Mouse (Mus musculus): Measurements from ENCODE around the gene Serbp1. TPM values are rescaled to one million over a fixed set of nuclear protein-coding genes. Genes with fewer than 3 reads are reported as not detected.

Serbp1 gene
- total and polyA plus RNA-seq, 3 experiments = 1,043 to 1,809 (median 1,049) TPM

- no peak for TF ChIP-seq RCOR1 (IDR thresholded peaks at IDR 0.05; ENCODE audit: low read depth, low read length)
- no peak for TF ChIP-seq ZMIZ1 (IDR thresholded peaks at IDR 0.05; ENCODE audit: low read depth, low read length)
- no peak for TF ChIP-seq NRF1 (IDR thresholded peaks at IDR 0.05; ENCODE audit: insufficient read depth, low read depth, low read length, poor library complexity, severe bottlenecking)
- no peak for TF ChIP-seq BHLHE40 (IDR thresholded peaks at IDR 0.05; ENCODE audit: borderline replicate concordance, low read depth, low read length)
- no peak for TF ChIP-seq POLR2AphosphoS2 (IDR thresholded peaks at IDR 0.05; ENCODE audit: low read length)
- no peak for TF ChIP-seq UBTF (IDR thresholded peaks at IDR 0.05; ENCODE audit: borderline replicate concordance, insufficient read depth, low read depth, low read length)
- no peak for TF ChIP-seq ZKSCAN1 (IDR thresholded peaks at IDR 0.05; ENCODE audit: low read depth, low read length)
- no peak for TF ChIP-seq CHD1 (IDR thresholded peaks at IDR 0.05; ENCODE audit: low read depth, low read length)
- no peak for TF ChIP-seq ELF1 (IDR thresholded peaks at IDR 0.05; ENCODE audit: low read depth, low read length)
- TF ChIP-seq GABPA (IDR thresholded peaks at IDR 0.05; ENCODE audit: low read depth, low read length) = no peak
- TF ChIP-seq ZNF384 (IDR thresholded peaks at IDR 0.05; ENCODE audit: low read depth, low read length) = no peak
- no peak for TF ChIP-seq USF2 (IDR thresholded peaks at IDR 0.05; ENCODE audit: borderline replicate concordance in 1 of 2, insufficient read depth in 1 of 2, low read depth in 1 of 2, low read length in 2 of 2)
- TF ChIP-seq E2F4 (IDR thresholded peaks at IDR 0.05; ENCODE audit: borderline replicate concordance, low read depth, low read length) = no peak
- H3K9ac ChIP-seq (ENCODE audit: control insufficient read depth, low read depth, low read length, poor library complexity, severe bottlenecking) = no peak overlapping the region
- H3K4me3 ChIP-seq (ENCODE audit: control insufficient read depth in 1 of 2, insufficient read depth in 1 of 2, low read depth in 2 of 2, low read length in 2 of 2) = no peak overlapping the region
- H3K27ac ChIP-seq (ENCODE audit: control insufficient read depth, low read depth, low read length) = no peak overlapping the region
- DNase-seq (ENCODE audit: low read depth, low spot score) = no peak
- H3K36me3 ChIP-seq (ENCODE audit: control insufficient read depth in 1 of 2, insufficient read depth in 2 of 2, low read length in 2 of 2) = no peaks in the 10 kb centered on the region
- no peaks in the 10 kb centered on the region for H3K79me2 ChIP-seq (ENCODE audit: control insufficient read depth, insufficient read depth, low read length, poor library complexity)
- H3K4me1 ChIP-seq (ENCODE audit: control insufficient read depth in 1 of 2, insufficient read depth in 2 of 2, low read length in 2 of 2) = no peaks in the 10 kb centered on the region
- peaks cover 1 to 4% of the 10 kb centered on the region in 2 experiments; a peak in 3 of 4 replicates for H3K27me3 ChIP-seq (ENCODE audit: control insufficient read depth in 1 of 2, insufficient read depth in 2 of 2, low read length in 2 of 2)
- no peaks in the 10 kb centered on the region for H3K9me3 ChIP-seq (replicated peaks; ENCODE audit: insufficient read depth, low read length)
These were observed 2.3 kb upstream of the Serbp1 start for GRCm38 (mm10) chr6:67235649-67236048.

GRCm38 (mm10) chr6:67236491-67237234 lies 1.3 kb upstream of the Serbp1 start:
- Histone ChIP-seq H3K9ac (ENCODE audit: control insufficient read depth, low read depth, low read length, poor library complexity, severe bottlenecking) (no peak overlapping the region), H3K36me3 (ENCODE audit: control insufficient read depth in 1 of 2, insufficient read depth in 2 of 2, low read length in 2 of 2) (no peaks in the 10 kb centered on the region)
- no peak for TF ChIP-seq ZNF384 (IDR thresholded peaks at IDR 0.05; ENCODE audit: low read depth, low read length)
- no peak for TF ChIP-seq CHD1 (IDR thresholded peaks at IDR 0.05; ENCODE audit: low read depth, low read length)
- TF ChIP-seq SIN3A (IDR thresholded peaks at IDR 0.05; ENCODE audit: low read length) = no peak
- TF ChIP-seq GABPA (IDR thresholded peaks at IDR 0.05; ENCODE audit: low read depth, low read length) = no peak
- no peak for TF ChIP-seq ETS1 (IDR thresholded peaks at IDR 0.05; ENCODE audit: low read depth, low read length)
- TF ChIP-seq TAL1 (IDR thresholded peaks at IDR 0.05; ENCODE audit: low read length) = no peak
- no peak for TF ChIP-seq TBP (IDR thresholded peaks at IDR 0.05; ENCODE audit: low read depth, low read length)
- no peak for TF ChIP-seq MYB (IDR thresholded peaks at IDR 0.05; ENCODE audit: low read depth, low read length)
- no peak for TF ChIP-seq POLR2A (IDR thresholded peaks at IDR 0.05; ENCODE audit: control insufficient read depth in 1 of 2, insufficient read depth in 1 of 2, low read depth in 1 of 2, low read length in 2 of 2, poor library complexity in 1 of 2)
- no peak for TF ChIP-seq NRF1 (IDR thresholded peaks at IDR 0.05; ENCODE audit: insufficient read depth, low read depth, low read length, poor library complexity, severe bottlenecking)
- TF ChIP-seq MXI1 (IDR thresholded peaks at IDR 0.05; ENCODE audit: low read depth, low read length) = no peak
- no peak for TF ChIP-seq SMC3 (IDR thresholded peaks at IDR 0.05; ENCODE audit: low read depth, low read length)
- no peak for TF ChIP-seq ZKSCAN1 (IDR thresholded peaks at IDR 0.05; ENCODE audit: low read depth, low read length)
- no peak for TF ChIP-seq USF1 (IDR thresholded peaks at IDR 0.05; ENCODE audit: low read depth, low read length)
- TF ChIP-seq BHLHE40 (IDR thresholded peaks at IDR 0.05; ENCODE audit: borderline replicate concordance, low read depth, low read length) = no peak

More at GRCm38 (mm10) chr6:67236491-67237234, 1.3 kb upstream of the Serbp1 start:
- H3K27me3 ChIP-seq (ENCODE audit: control insufficient read depth in 1 of 2, insufficient read depth in 2 of 2, low read length in 2 of 2) = peaks cover 1 to 4% of the 10 kb centered on the region in 2 experiments; a peak in 3 of 4 replicates
- H3K4me3 ChIP-seq (ENCODE audit: control insufficient read depth in 1 of 2, insufficient read depth in 1 of 2, low read depth in 2 of 2, low read length in 2 of 2) = no peak overlapping the region
- H3K4me1 ChIP-seq (ENCODE audit: control insufficient read depth in 1 of 2, insufficient read depth in 2 of 2, low read length in 2 of 2) = no peaks in the 10 kb centered on the region
- no peak overlapping the region for H3K27ac ChIP-seq (ENCODE audit: control insufficient read depth, low read depth, low read length)
- no peak for DNase-seq (ENCODE audit: low read depth, low spot score)
- H3K79me2 ChIP-seq (ENCODE audit: control insufficient read depth, insufficient read depth, low read length, poor library complexity) = no peaks in the 10 kb centered on the region
- no peaks in the 10 kb centered on the region for H3K9me3 ChIP-seq (replicated peaks; ENCODE audit: insufficient read depth, low read length)

All from MEL (cell line).